Mouse (Mus musculus) olfactory bulb, adult 2 months (tissue): ENCODE data around the gene Orai1.

Experiments used
- CTCF ChIP-seq: fragments of 200-500 bp; IDR thresholded peaks from 2 replicates; pipeline ENCODE4 v1.5.1; 2012; ENCODE audit warnings: low read depth, mild to moderate bottlenecking, low read length, moderate library complexity; ENCODE audit not compliant: insufficient read depth
- POLR2A ChIP-seq: fragments of 200-500 bp; IDR thresholded peaks from 2 replicates; pipeline ENCODE4 v1.6.1; 2012; ENCODE audit warnings: mild to moderate bottlenecking, low read depth, low read length, moderate library complexity; ENCODE audit not compliant: insufficient read depth

DNA sequence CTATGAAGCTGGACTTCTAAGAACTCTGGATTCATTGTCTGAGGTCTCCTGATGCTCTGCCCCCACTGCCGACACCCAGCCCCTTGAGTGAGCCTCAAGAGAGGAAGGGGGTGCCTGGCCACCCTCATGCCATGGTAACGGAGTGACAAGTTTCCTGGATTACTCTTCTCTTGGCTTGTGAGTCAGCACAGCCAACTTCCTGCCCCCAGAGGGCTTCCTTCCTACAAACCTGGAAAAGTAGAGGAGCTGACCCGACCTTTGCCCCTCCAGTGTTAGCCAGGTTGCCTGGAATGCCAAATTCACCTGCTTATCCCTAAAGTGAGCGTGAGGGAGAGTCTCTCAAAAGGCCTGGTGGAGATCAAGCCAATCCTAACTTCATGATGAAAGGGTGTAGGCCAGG lies 2.6 kb downstream of the Orai1 start:
- TF ChIP-seq POLR2A (no peak), CTCF (no peak)
